Mouse (Mus musculus): ENCODE results near the gene Zc3h7a. TPM values are rescaled to one million over a fixed set of nuclear protein-coding genes. Genes with fewer than 3 reads are reported as not detected.

Zc3h7a gene
- polyA plus RNA-seq, 1 experiment from 2014 or later = 83.0 TPM

DNA sequence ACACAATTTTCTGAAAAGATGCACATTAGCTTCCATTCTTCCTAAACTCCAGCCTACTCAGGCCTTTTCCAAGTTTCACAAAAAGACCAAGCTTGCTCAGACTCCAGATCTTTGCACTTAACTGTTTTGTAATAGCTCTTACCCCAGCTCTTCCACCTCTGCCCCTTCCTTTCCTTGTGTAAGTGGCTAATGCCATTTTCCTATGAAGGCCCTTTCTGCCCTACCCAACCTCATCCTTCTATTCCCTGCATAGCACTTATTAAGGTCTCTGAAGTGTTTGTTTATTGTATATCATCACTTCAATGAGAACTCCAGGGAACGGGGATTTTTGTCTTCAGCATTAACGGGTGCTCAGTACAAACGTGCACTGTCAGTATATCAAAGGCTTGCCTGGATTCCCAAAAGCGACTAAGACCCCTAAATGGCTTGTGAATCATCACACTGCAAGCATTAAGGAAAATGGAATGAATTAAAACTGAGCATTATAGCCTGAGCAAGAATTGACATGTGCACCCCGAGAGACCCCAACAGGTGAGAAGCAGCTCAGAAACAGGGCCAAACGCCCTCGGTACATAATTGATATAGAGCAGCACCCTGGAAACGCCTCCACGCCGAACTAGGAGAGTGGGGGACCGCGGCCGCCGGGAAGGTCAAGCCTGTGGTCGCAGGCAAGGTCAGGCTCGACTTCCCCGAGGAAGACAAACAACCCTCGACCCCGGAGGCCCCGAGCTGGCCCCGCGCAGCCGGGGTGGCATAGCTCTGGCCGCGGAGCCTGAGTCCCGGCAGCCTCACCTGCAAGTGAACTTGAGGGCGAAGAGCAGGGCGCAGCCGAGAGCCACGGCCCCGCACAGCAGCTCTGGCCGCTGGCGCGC is 42.5 kb downstream of the Zc3h7a start:
- under 1% methylated on average over 32 of the region's 34 CpGs for WGBS
- ATAC-seq (ENCODE audit: insufficient number of reproducible peaks, low FRiP score, low TSS enrichment, low read depth) = no peak; the same call in 1 of the 2 replicates
- peak overlapping the region; percentile 87 for H3K4me3 ChIP-seq (ENCODE audit: low read depth, low read length)
- H3K36me3 ChIP-seq (ENCODE audit: control insufficient read depth, insufficient read depth, low read length) = no peaks in the 10 kb centered on the region
- no peaks in the 10 kb centered on the region for H3K27me3 ChIP-seq (ENCODE audit: control insufficient read depth, insufficient read depth, low read length)
- H3K4me2 ChIP-seq (ENCODE audit: low read depth, severe bottlenecking) = peak overlapping the region; percentile 75
- peak overlapping the region; percentile 71; the same call in 1 of the 2 replicates for H3K27ac ChIP-seq (replicated peaks; ENCODE audit: low read depth, low read length)
- peak overlapping the region; percentile 89 for H3K9ac ChIP-seq (ENCODE audit: low read length)
- H3K4me1 ChIP-seq (ENCODE audit: control insufficient read depth, insufficient read depth, low read length) = peaks cover 5% of the 10 kb centered on the region
- H3K9me3 ChIP-seq (ENCODE audit: control insufficient read depth, low read length) = no peaks in the 10 kb centered on the region
- no peak for DNase-seq (ENCODE audit: low spot score)

DNA sequence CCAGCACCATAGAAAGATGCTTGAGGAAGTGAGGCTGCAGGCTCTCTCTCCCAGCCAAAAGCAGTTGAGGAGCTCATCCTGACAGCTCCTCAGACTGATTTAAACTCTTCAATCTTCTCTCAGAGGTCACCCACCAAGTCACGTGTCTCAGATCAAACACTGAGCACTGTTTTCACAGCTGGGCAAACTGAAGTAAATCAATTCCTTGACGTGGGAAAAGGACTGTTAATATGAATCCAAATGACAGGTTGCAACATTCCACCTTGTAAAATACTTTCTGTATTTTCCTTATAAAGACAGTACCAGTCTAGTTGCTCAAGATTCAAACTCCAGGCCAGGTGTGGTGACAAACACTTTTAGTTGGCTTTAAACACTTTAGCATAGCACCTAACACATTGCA is 43.4 kb downstream of the Zc3h7a start:
- 5% methylated on average over 2 of the region's 2 CpGs for WGBS
- no peaks in the 10 kb centered on the region for H3K27me3 ChIP-seq (ENCODE audit: control insufficient read depth, insufficient read depth, low read length)
- no peak for DNase-seq (ENCODE audit: low spot score)
- no peak overlapping the region for H3K4me3 ChIP-seq (ENCODE audit: low read depth, low read length)
- ATAC-seq (ENCODE audit: insufficient number of reproducible peaks, low FRiP score, low TSS enrichment, low read depth) = no peak
- H3K9me3 ChIP-seq (ENCODE audit: control insufficient read depth, low read length) = no peaks in the 10 kb centered on the region
- peak overlapping the region; percentile 75 for H3K4me2 ChIP-seq (ENCODE audit: low read depth, severe bottlenecking)
- H3K36me3 ChIP-seq (ENCODE audit: control insufficient read depth, insufficient read depth, low read length) = no peaks in the 10 kb centered on the region; the same call in 1 of the 2 replicates
- 0 out of 2 replicates have a peak overlapping the region, but pooled peaks have one; percentile 28 for H3K9ac ChIP-seq (ENCODE audit: low read length)
- H3K4me1 ChIP-seq (ENCODE audit: control insufficient read depth, insufficient read depth, low read length) = peaks cover 5% of the 10 kb centered on the region
- no peak overlapping the region for H3K27ac ChIP-seq (replicated peaks; ENCODE audit: low read depth, low read length)

DNA sequence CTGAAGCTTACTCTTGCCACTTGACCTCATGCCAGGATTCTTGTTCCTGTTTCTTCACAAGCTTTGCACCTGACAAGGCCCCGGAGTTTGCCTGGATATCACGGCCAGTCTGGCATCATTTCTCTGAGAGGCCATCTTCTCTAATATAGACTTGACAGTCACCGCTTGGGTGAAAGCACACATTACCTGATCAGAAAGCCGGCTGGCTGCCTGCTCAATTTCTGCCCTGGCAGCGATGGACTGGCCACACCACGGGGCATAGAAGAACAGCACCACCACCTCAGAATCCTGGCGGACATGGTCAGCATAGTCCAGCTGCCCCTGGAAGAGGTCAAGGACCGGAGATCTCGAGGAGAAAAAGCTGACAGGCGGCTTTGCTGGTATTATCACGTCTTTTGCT is 47.9 kb downstream of the Zc3h7a start:
- Histone ChIP-seq H3K4me1 (ENCODE audit: control insufficient read depth, insufficient read depth, low read length) (peaks cover 5% of the 10 kb centered on the region), H3K27ac (replicated peaks; ENCODE audit: low read depth, low read length) (no peak overlapping the region)

DNA sequence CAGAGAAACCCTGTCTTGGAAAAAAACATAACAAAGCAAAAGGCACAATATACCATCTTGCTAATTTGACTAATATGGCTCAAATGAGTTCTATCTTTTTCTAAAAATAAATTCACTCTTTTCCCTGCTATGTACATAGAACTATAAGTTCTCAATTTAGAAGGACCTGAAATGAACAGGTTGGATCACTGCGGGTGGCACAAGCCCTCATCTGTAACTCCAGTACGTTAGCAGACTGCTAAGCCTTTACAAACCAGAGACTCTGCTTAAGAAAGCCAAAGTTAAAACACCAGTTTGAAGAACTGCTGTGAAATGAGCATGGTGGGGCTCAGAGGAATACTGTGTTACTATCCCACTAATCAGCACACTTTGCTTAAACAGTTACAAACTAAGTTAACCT is 50.8 kb downstream of the Zc3h7a start:
- Histone ChIP-seq H3K9ac (ENCODE audit: low read length) (no peak overlapping the region), H3K4me3 (ENCODE audit: low read depth, low read length) (no peak overlapping the region), H3K4me2 (ENCODE audit: low read depth, severe bottlenecking) (no peak overlapping the region), H3K27ac (replicated peaks; ENCODE audit: low read depth, low read length) (no peak overlapping the region), H3K36me3 (ENCODE audit: control insufficient read depth, insufficient read depth, low read length) (peaks cover 2% of the 10 kb centered on the region; the same call in 1 of the 2 replicates), H3K27me3 (ENCODE audit: control insufficient read depth, insufficient read depth, low read length) (no peaks in the 10 kb centered on the region), H3K9me3 (ENCODE audit: control insufficient read depth, low read length) (no peaks in the 10 kb centered on the region), H3K4me1 (ENCODE audit: control insufficient read depth, insufficient read depth, low read length) (no peaks in the 10 kb centered on the region)
- WGBS = 89% methylated on average over 2 of the region's 2 CpGs
- DNase-seq (ENCODE audit: low spot score) = no peak
- ATAC-seq (ENCODE audit: insufficient number of reproducible peaks, low FRiP score, low TSS enrichment, low read depth) = no peak

More for the DNA sequence above, 47.9 kb downstream of the Zc3h7a start:
- no peak overlapping the region for H3K4me3 ChIP-seq (ENCODE audit: low read depth, low read length)
- peaks cover 2% of the 10 kb centered on the region; the same call in 1 of the 2 replicates for H3K36me3 ChIP-seq (ENCODE audit: control insufficient read depth, insufficient read depth, low read length)
- H3K9me3 ChIP-seq (ENCODE audit: control insufficient read depth, low read length) = no peaks in the 10 kb centered on the region
- DNase-seq (ENCODE audit: low spot score) (no peak), ATAC-seq (ENCODE audit: insufficient number of reproducible peaks, low FRiP score, low TSS enrichment, low read depth) (no peak)
- H3K4me2 ChIP-seq (ENCODE audit: low read depth, severe bottlenecking) = no peak overlapping the region
- H3K9ac ChIP-seq (ENCODE audit: low read length) = no peak overlapping the region
- 92% methylated on average over 11 of the region's 11 CpGs for whole genome bisulfite sequencing
- no peaks in the 10 kb centered on the region for H3K27me3 ChIP-seq (ENCODE audit: control insufficient read depth, insufficient read depth, low read length)

DNA sequence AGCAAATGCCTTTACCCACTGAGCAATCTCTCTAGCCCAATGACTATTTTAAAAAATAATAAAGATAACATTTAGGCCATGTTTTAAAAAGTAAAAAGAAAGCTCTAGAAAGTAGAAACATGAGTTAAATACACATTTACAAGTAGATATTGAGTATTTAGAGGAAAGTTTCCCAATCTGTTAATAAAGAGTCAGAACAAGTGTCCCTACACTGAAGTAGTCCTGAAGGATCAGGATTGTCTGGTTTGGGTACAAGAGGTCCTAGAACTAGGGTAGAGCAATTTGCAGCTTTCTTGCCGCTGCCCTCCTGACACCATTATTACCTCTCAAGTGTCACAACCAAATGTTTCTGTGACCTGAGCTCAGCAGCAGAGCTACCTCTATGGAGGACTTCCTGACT is 52.1 kb downstream of the Zc3h7a start:
- ATAC-seq (ENCODE audit: insufficient number of reproducible peaks, low FRiP score, low TSS enrichment, low read depth) = no peak
- Histone ChIP-seq H3K9me3 (ENCODE audit: control insufficient read depth, low read length) (no peaks in the 10 kb centered on the region), H3K27ac (replicated peaks; ENCODE audit: low read depth, low read length) (no peak overlapping the region), H3K4me2 (ENCODE audit: low read depth, severe bottlenecking) (no peak overlapping the region), H3K4me3 (ENCODE audit: low read depth, low read length) (no peak overlapping the region), H3K4me1 (ENCODE audit: control insufficient read depth, insufficient read depth, low read length) (no peaks in the 10 kb centered on the region), H3K36me3 (ENCODE audit: control insufficient read depth, insufficient read depth, low read length) (peaks cover 2% of the 10 kb centered on the region; the same call in 1 of the 2 replicates), H3K9ac (ENCODE audit: low read length) (no peak overlapping the region), H3K27me3 (ENCODE audit: control insufficient read depth, insufficient read depth, low read length) (no peaks in the 10 kb centered on the region)
- no peak for DNase-seq (ENCODE audit: low spot score)
- WGBS = 79% methylated on average over 1 of the region's 1 CpGs

DNA sequence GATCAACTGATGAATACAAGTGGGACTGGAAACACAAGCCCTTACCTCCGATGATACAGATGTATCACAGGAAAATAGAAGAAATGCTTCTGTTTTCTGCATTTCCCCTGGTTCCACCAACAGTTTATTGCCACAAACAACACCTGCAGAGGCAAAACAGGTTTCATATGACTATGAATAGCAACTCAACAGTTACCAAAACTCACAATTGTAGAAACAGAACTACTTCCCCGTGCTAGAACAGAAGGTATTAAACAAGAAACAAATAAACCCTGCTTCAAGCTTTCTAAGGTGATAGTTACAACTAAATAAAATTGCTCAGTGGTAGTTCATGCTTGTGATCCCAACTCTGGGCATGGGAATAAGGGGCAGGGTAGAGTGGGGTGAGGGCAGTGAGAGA is 53.6 kb downstream of the Zc3h7a start:
- no peak overlapping the region for H3K9ac ChIP-seq (ENCODE audit: low read length)
- ATAC-seq (ENCODE audit: insufficient number of reproducible peaks, low FRiP score, low TSS enrichment, low read depth) (no peak), DNase-seq (ENCODE audit: low spot score) (no peak)
- 91% methylated on average over 2 of the region's 2 CpGs for WGBS
- H3K27ac ChIP-seq (replicated peaks; ENCODE audit: low read depth, low read length) = no peak overlapping the region
- no peak overlapping the region for H3K4me2 ChIP-seq (ENCODE audit: low read depth, severe bottlenecking)
- no peaks in the 10 kb centered on the region for H3K9me3 ChIP-seq (ENCODE audit: control insufficient read depth, low read length)
- no peaks in the 10 kb centered on the region for H3K4me1 ChIP-seq (ENCODE audit: control insufficient read depth, insufficient read depth, low read length)
- H3K27me3 ChIP-seq (ENCODE audit: control insufficient read depth, insufficient read depth, low read length) = no peaks in the 10 kb centered on the region
- H3K4me3 ChIP-seq (ENCODE audit: low read depth, low read length) = no peak overlapping the region
- peaks cover 4% of the 10 kb centered on the region for H3K36me3 ChIP-seq (ENCODE audit: control insufficient read depth, insufficient read depth, low read length)

DNA sequence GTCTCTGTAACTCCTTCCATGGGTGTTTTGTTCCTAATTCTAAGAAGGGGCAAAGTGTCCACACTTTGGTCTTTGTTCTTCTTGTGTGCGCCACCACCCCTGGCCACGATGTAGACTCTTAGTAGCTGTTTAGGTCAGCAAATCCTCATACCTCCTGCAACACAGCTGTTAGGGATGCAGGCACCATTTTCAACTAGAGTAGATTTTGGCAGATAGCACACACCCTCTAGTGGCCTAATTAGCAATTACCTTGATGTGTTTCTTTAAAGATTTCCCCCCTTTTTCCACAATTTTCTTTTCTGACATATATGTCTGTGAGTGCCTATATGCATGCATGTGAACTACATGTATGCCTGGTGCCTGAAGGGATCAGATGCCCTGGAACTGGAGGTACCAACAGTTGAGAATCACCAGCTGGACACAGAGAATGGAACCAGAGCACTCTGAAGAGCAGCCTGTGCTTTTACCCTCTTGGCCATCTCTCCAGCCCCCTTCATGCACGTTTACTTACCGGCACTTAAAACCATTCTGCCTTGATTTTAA is 66.9 kb downstream of the Zc3h7a start:
- Histone ChIP-seq H3K4me3 (ENCODE audit: low read depth, low read length) (no peak overlapping the region), H3K27ac (replicated peaks; ENCODE audit: low read depth, low read length) (no peak overlapping the region), H3K4me2 (ENCODE audit: low read depth, severe bottlenecking) (no peak overlapping the region), H3K36me3 (ENCODE audit: control insufficient read depth, insufficient read depth, low read length) (no peaks in the 10 kb centered on the region; the same call in 1 of the 2 replicates), H3K9ac (ENCODE audit: low read length) (no peak overlapping the region), H3K4me1 (ENCODE audit: control insufficient read depth, insufficient read depth, low read length) (no peaks in the 10 kb centered on the region), H3K27me3 (ENCODE audit: control insufficient read depth, insufficient read depth, low read length) (no peaks in the 10 kb centered on the region), H3K9me3 (ENCODE audit: control insufficient read depth, low read length) (no peaks in the 10 kb centered on the region)
- ATAC-seq (ENCODE audit: insufficient number of reproducible peaks, low FRiP score, low TSS enrichment, low read depth) (no peak), DNase-seq (ENCODE audit: low spot score) (no peak)
- 78% methylated on average over 4 of the region's 4 CpGs for WGBS

DNA sequence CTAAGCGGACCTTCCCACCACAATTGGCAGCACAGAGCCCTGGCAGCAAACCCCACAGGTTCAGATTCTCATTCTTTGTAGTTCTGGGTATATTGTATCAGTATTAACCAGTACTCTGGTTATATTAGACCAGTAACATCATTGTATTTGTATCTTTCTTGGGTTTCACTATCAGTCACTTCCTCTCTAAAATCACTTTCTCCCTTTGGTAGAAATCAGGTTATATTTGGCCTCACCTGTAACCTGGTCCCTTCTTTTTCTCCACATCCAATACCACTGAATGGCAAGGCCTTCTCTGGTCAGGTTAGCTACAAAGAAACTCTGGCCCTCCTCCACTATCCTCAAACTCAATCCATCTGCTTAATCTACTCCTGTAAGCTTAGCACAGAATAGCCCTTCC is 71.3 kb downstream of the Zc3h7a start:
- no peaks in the 10 kb centered on the region for H3K9me3 ChIP-seq (ENCODE audit: control insufficient read depth, low read length)
- H3K36me3 ChIP-seq (ENCODE audit: control insufficient read depth, insufficient read depth, low read length) = no peaks in the 10 kb centered on the region; the same call in 1 of the 2 replicates
- no peaks in the 10 kb centered on the region for H3K4me1 ChIP-seq (ENCODE audit: control insufficient read depth, insufficient read depth, low read length)
- no peak overlapping the region for H3K4me3 ChIP-seq (ENCODE audit: low read depth, low read length)
- DNase-seq (ENCODE audit: low spot score) = no peak
- no peak overlapping the region for H3K27ac ChIP-seq (replicated peaks; ENCODE audit: low read depth, low read length)
- H3K4me2 ChIP-seq (ENCODE audit: low read depth, severe bottlenecking) = no peak overlapping the region
- no peak for ATAC-seq (ENCODE audit: insufficient number of reproducible peaks, low FRiP score, low TSS enrichment, low read depth)
- no peak overlapping the region for H3K9ac ChIP-seq (ENCODE audit: low read length)
- WGBS = 78% methylated on average over 1 of the region's 1 CpGs
- H3K27me3 ChIP-seq (ENCODE audit: control insufficient read depth, insufficient read depth, low read length) = no peaks in the 10 kb centered on the region
